Mouse (Mus musculus) neural tube, embryonic 14.5 days (tissue): Measurements from ENCODE around the gene Ptpn11. TPM values are rescaled to one million over a fixed set of nuclear protein-coding genes. Genes with fewer than 3 reads are reported as not detected.
"Not testable (repeated sequence)": the region's sequence is repeated elsewhere in the genome, so short reads cannot be mapped to it uniquely, and the experiment has no call there.

Experiments used
- ATAC-seq: fragments of 200-750 bp; cut with Nextera tagmentation; 2 replicates; pipeline ENCODE4 v1.8.0; 2017; ENCODE audit warnings: low read depth, mild to moderate bottlenecking, moderate TSS enrichment, moderate library complexity
- H3K27ac ChIP-seq: fragments of 300-500 bp; sonication (generic); 2 replicates; pipeline ENCODE4 v1.5.1; 2014; ENCODE audit warnings: low read depth, mild to moderate bottlenecking, control low read depth, low read length, moderate library complexity, mixed read lengths
- H3K27me3 ChIP-seq: fragments of 300-500 bp; sonication (generic); 2 replicates; pipeline ENCODE4 v1.6.1; 2014; ENCODE audit warnings: low read length; ENCODE audit not compliant: control insufficient read depth, insufficient read depth
- H3K36me3 ChIP-seq: fragments of 300-500 bp; sonication (generic); 2 replicates; pipeline ENCODE4 v1.6.1; 2014; ENCODE audit warnings: low read length, mixed read lengths; ENCODE audit not compliant: control insufficient read depth, insufficient read depth
- H3K4me1 ChIP-seq: fragments of 300-500 bp; sonication (generic); 2 replicates; pipeline ENCODE4 v1.6.1; 2014; ENCODE audit warnings: low read length; ENCODE audit not compliant: control insufficient read depth, insufficient read depth
- H3K4me2 ChIP-seq: fragments of 300-500 bp; sonication (generic); 2 replicates; pipeline ENCODE4 v1.6.1; 2014; ENCODE audit warnings: mild to moderate bottlenecking, low read depth, low read length, control low read depth
- H3K4me3 ChIP-seq: fragments of 300-500 bp; sonication (generic); 2 replicates; pipeline ENCODE4 v1.5.1; 2014; ENCODE audit warnings: low read depth, low read length, control low read depth, mixed read lengths
- H3K9ac ChIP-seq: fragments of 300-500 bp; sonication (generic); replicated peaks from 2 replicates; pipeline ENCODE4 v1.6.1; 2014; ENCODE audit warnings: low read depth, mild to moderate bottlenecking, control low read depth, low read length, mixed read lengths
- H3K9me3 ChIP-seq: fragments of 300-500 bp; sonication (generic); 2 replicates; pipeline ENCODE4 v1.6.1; 2016; ENCODE audit warnings: low read length; ENCODE audit not compliant: control insufficient read depth
- WGBS: fragments of 180-500 bp; shearing (Covaris S2); extraction: QIAGEN DNeasy Blood & Tissue Kit; methylation state at CpG from one replicate; pipeline ENCODE4 v1.1.7; 2014; 5-methylcytosine and 5-hydroxymethylcytosine counted together
- polyA plus RNA-seq: library from polyadenylated mRNA; unstranded; fragments of >200 nt; fragmentation: Nextera tagmentation; extraction: Ambion mirVana; gene quantifications from 2 replicates; pipeline ENCODE4 v1.2.1, GENCODE M21; 2014

The Ptpn11 gene
- polyA plus RNA-seq, result 22.0 and 26.6 TPM in 2 replicates

DNA sequence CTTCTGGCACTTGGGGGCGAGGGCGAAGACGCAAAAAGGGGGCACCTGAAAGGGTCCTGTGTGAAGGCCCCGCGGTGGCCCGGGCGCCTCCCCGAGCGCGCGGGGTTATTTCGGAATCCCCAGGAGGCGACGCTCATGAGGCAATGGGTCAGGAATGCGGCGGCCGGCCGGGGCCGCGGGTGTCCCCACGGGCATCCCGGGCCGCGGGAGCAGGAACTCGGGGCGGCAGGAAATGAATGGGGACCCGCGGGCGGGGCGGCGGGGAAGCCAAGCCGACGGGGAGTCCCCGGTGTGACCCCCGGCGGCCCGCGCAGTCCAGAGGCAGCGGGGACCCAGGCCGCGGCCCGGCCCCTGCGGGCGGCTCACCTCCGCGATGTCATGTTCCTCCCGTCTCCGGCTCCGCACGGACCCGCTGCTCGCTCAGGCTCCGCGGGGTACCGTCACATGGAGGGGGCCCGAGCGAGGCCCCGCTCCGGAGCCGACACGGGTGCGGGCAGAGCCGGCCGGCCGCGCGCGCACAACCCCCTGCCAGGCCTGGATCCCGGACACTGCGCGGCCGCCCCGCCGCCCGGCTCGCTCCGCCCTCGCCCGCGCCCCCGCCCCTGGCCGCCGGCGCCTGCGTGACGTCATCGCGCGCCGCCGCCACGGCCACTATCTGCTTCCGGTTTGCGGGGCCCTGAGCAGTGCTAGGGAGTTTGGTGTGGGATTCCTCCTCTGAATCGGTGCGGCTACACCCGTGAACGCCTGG is at the start of gene Ptpn11:
Gene Ptpn11, minus strand, starts transcription at position 562 of the 748 bp plus-strand sequence.
- no peaks in the 10 kb centered on the region for H3K9me3 ChIP-seq
- H3K27ac ChIP-seq, result peak within 1 kb of the TSS; percentile 78
- peak within 1 kb of the TSS; percentile 95 for H3K9ac ChIP-seq
- peaks cover 2% of the 10 kb centered on the region; the same call in 1 of the 2 replicates for H3K27me3 ChIP-seq
- peak within 1 kb of the TSS; percentile 87 for H3K4me2 ChIP-seq
- peak; percentile 95 for ATAC-seq
- peak within 1 kb of the TSS; percentile 87 for H3K4me3 ChIP-seq
- WGBS, result under 1% methylated on average over 53 of the region's 98 CpGs
- H3K36me3 ChIP-seq, result no peaks in the 10 kb centered on the region
- H3K4me1 ChIP-seq, result peaks cover 20% of the 10 kb centered on the region

DNA sequence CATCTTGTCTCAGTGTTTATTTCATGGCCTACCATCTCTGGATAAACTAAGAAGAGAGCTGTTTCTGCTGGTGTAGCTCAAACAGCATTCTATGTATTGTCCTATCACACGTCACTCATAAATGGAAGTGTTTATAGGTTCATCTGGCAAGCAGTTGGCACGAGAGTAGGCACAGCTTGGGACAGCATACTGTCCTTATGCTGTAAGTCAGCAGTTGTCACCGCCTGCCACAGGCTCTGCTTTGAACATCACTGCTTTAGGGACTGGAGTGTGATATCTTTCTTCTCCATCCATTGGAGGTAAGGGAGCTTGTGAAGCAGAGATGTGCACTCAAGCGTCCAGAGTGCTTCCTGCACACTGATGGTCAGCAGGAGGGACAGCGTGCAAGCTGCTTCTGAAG is 48.6 kb upstream of the Ptpn11 start:
- Histone ChIP-seq H3K4me3 (no peak overlapping the region), H3K4me1 (no peaks in the 10 kb centered on the region), H3K27ac (no peak overlapping the region), H3K27me3 (no peaks in the 10 kb centered on the region), H3K36me3 (no peaks in the 10 kb centered on the region), H3K4me2 (no peak overlapping the region), H3K9ac (no peak overlapping the region), H3K9me3 (no peaks in the 10 kb centered on the region)
- WGBS, result 77% methylated on average over 5 of the region's 5 CpGs
- ATAC-seq, result no peak

DNA sequence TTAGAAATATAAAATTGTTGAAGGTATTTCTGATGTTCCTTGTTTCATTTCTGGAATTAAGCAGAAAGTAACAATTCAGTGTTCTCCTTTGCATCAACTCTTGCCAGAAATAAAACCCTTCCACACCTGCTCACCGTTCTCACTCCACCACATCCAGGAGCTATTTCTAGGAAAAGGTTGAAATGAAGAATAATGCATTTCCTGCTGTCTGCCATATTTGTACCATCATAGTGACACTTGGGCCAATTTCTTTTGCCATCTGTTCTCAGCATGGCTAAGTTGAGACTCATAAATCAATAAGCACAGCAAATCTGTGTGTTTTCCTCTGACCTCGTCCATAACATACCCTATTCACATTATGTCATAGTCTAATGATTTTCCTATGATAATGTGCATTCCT is 47.0 kb upstream of the Ptpn11 start:
- H3K4me3 ChIP-seq, result no peak overlapping the region
- no peaks in the 10 kb centered on the region for H3K36me3 ChIP-seq
- H3K4me2 ChIP-seq, result no peak overlapping the region
- ATAC-seq, result no peak
- WGBS, result 66% methylated on average over 2 of the region's 2 CpGs
- H3K27ac ChIP-seq, result no peak overlapping the region
- H3K4me1 ChIP-seq, result no peaks in the 10 kb centered on the region
- no peaks in the 10 kb centered on the region for H3K27me3 ChIP-seq
- no peak overlapping the region for H3K9ac ChIP-seq
- no peaks in the 10 kb centered on the region for H3K9me3 ChIP-seq

DNA sequence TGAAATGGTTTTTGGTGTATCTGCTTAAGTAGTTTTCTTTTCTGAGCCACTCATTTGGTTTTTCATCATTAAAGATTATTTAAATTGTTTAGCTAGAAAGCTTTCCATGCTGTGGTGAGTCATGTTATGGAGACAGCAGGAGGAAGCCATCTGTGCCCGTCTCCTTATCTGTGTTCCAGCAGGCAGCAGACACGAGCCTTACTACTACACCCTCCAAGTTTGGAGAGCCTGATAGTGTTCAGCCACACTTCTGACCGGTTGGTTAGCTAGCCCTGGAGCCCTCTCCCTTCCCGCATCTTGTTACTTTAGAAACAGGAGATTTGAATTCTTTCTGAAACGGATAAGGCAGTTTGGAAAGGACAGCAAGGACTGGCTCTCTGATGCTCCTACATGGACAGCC is 45.0 kb upstream of the Ptpn11 start:
- H3K9ac ChIP-seq, result no peak overlapping the region
- no peak for ATAC-seq
- H3K36me3 ChIP-seq, result no peaks in the 10 kb centered on the region
- H3K4me3 ChIP-seq, result no peak overlapping the region
- WGBS, result 81% methylated on average over 5 of the region's 5 CpGs
- H3K27me3 ChIP-seq, result no peaks in the 10 kb centered on the region
- H3K4me2 ChIP-seq, result no peak overlapping the region
- no peak overlapping the region for H3K27ac ChIP-seq
- H3K4me1 ChIP-seq, result no peaks in the 10 kb centered on the region
- H3K9me3 ChIP-seq, result no peaks in the 10 kb centered on the region

DNA sequence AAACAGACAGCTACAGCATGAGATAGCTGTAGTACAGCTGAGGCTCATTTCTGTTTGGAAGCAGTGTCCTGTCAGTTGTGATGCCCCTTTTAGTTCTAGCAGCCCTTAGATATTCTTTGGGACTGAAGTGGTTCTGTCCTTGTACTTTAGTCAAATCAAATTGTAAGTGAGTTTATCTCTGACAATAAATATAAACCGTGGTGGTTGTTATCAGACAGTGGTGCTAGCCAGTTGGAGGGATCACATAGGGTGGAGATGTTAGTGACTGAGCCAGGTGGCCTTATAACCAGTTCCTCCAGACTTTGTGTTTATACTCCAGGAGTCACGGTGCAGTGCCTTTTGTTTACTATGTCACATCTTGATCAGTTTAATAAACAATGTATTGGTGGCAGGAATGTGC is 42.5 kb upstream of the Ptpn11 start:
- no peaks in the 10 kb centered on the region for H3K9me3 ChIP-seq
- H3K36me3 ChIP-seq, result no peaks in the 10 kb centered on the region
- H3K27me3 ChIP-seq, result no peaks in the 10 kb centered on the region
- H3K9ac ChIP-seq, result no peak overlapping the region
- H3K4me1 ChIP-seq, result no peaks in the 10 kb centered on the region
- no peak overlapping the region for H3K4me3 ChIP-seq
- WGBS, result 87% methylated on average over 2 of the region's 2 CpGs
- no peak for ATAC-seq
- no peak overlapping the region for H3K27ac ChIP-seq
- H3K4me2 ChIP-seq, result no peak overlapping the region

DNA sequence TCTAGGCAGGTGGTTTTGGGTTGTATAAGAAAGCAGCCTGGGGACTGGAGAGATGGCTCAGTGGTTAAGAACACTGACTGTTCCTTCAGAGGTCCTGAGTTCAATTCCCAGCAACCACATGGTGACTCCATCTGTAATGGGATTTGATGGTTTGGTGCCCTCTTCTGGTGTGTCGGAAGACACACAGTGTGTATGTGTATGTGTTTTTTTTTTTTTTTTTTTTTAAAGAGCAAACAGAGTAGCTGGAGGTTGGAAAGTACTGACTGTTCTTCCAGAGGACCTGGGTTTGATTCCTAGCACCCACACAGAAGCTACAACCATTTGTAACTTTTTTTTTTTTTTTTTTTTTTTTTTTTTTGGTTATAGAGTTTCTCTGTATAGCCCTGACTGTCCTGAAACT is 41.6 kb upstream of the Ptpn11 start:
- ATAC-seq, result no peak
- no peak overlapping the region for H3K4me2 ChIP-seq
- H3K9ac ChIP-seq, result no peak overlapping the region
- WGBS, result 100% methylated on average over 1 of the region's 1 CpGs
- no peaks in the 10 kb centered on the region for H3K27me3 ChIP-seq
- no peak overlapping the region for H3K27ac ChIP-seq
- H3K36me3 ChIP-seq, result no peaks in the 10 kb centered on the region
- H3K4me3 ChIP-seq, result no peak overlapping the region
- no peaks in the 10 kb centered on the region for H3K9me3 ChIP-seq
- H3K4me1 ChIP-seq, result no peaks in the 10 kb centered on the region

DNA sequence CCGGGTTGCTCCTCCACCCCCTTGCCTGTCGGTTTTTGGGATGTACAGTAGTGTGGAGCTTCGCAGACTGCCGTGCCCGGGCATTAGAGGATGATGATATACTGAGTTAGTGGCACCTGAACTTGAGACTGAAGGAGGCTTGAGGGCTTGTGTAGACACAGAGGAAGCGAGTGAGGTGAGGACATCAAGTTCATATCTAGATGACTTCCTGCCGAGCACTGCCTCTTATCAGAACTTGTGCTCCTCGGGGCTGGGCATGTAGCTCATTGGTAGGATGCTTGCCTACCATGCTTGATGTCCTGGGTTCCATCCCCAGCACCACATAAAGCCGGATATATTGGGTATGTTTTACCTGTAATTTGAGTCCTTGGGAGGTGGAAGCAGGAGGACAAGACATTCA is 39.6 kb upstream of the Ptpn11 start:
- H3K4me3 ChIP-seq, result no peak overlapping the region
- WGBS, result 96% methylated on average over 9 of the region's 9 CpGs
- no peaks in the 10 kb centered on the region for H3K9me3 ChIP-seq
- H3K4me1 ChIP-seq, result no peaks in the 10 kb centered on the region
- no peak for ATAC-seq
- H3K36me3 ChIP-seq, result no peaks in the 10 kb centered on the region
- no peak overlapping the region for H3K27ac ChIP-seq
- H3K27me3 ChIP-seq, result no peaks in the 10 kb centered on the region
- no peak overlapping the region for H3K9ac ChIP-seq
- no peak overlapping the region for H3K4me2 ChIP-seq

DNA sequence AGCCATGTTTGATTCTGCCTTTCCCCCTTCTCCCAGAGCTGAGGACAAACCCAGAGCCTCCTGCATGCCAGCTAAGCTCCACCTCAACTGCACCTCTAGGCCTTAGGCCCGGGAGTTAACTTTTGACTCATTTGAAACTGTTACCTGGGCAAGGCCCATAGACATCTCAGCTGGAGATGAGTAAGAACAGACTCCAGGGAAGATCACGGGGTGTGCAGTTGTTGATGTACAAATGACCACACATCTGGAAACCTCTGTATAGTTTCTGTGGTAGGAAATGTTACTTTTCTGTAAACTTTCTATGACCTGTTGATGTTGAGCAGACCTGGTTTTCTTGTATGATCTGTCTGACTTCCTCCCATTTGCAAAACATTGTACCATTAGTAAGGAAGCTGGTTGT is 38.0 kb upstream of the Ptpn11 start:
- Histone ChIP-seq H3K4me3 (no peak overlapping the region), H3K27ac (no peak overlapping the region), H3K36me3 (no peaks in the 10 kb centered on the region), H3K27me3 (no peaks in the 10 kb centered on the region), H3K9me3 (no peaks in the 10 kb centered on the region), H3K4me1 (no peaks in the 10 kb centered on the region), H3K4me2 (no peak overlapping the region), H3K9ac (no peak overlapping the region)
- 97% methylated on average over 2 of the region's 2 CpGs for WGBS
- ATAC-seq, result no peak

DNA sequence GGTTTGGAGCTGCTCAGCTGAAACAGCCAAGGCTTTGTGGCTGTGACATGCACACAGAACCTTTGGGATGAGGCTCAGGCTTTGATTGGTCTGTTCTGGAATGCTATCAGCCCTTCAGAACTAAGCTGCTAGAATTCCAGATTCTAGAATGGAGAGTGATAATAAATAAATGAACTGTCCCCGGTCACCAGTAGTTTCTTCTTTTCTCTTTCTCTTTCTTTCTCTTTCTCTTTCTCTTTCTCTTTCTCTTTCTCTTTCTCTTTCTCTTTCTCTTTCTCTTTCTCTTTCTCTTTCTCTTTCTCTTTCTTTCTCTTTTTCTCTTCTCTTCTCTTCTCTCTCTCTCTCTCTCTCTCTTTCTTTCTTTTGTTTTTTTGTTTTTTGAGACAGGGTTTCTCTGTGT is 36.1 kb upstream of the Ptpn11 start:
- H3K9ac ChIP-seq, ATAC-seq, H3K27ac ChIP-seq, H3K36me3 ChIP-seq, H3K4me1 ChIP-seq, H3K4me3 ChIP-seq, H3K4me2 ChIP-seq, H3K27me3 ChIP-seq, H3K9me3 ChIP-seq: not testable (repeated sequence)
- WGBS, result 97% methylated on average over 1 of the region's 1 CpGs
